In genomic region chr2:181580131-181580772, GRCm38 (mm10) we compare ENCODE assay signal across 8 mouse cellular contexts. TPM values are rescaled to one million over a fixed set of nuclear protein-coding genes. Genes with fewer than 3 reads are reported as not detected.
A peak's percentile ranks its signal among the peaks of the same experiment; 100 is the strongest.
DNase-seq lines count a peak whose midpoint lies in the region; ATAC-seq and TF ChIP-seq lines count a peak whose summit lies in the region.

No protein-coding gene starts in this region.

- 74% methylated on average over 5 of the region's 5 CpGs for WGBS in liver, adult 2 months
- WGBS in limb, embryonic 10.5 days = 76% methylated on average over 5 of the region's 5 CpGs
- WGBS in neural tube, embryonic 15.5 days = 80% methylated on average over 5 of the region's 5 CpGs

- no peak for TF ChIP-seq CTCF in liver, adult 2 months (IDR thresholded peaks at IDR 0.05; ENCODE audit: low read depth, low read length)
- no peak for TF ChIP-seq CTCF in embryonic fibroblast, embryonic 13.5 days (IDR thresholded peaks at IDR 0.05; ENCODE audit: borderline replicate concordance, insufficient read depth, low read length)

- no peak for ATAC-seq in neural tube, embryonic 15.5 days (ENCODE audit: low FRiP score)

- H3K4me1 ChIP-seq in liver, adult 2 months (ENCODE audit: control insufficient read depth, insufficient read depth, low read length) = peaks cover 16% of the 10 kb centered on the region; the same call in 1 of the 2 replicates
- 0 out of 2 replicates have a peak, but pooled peaks cover 5% of the 10 kb centered on the region for H3K4me1 ChIP-seq in embryonic fibroblast, embryonic 13.5 days (ENCODE audit: control insufficient read depth, insufficient read depth, low read length)
- peaks cover 22% of the 10 kb centered on the region for H3K4me1 ChIP-seq in limb, embryonic 10.5 days
- peaks cover 57% of the 10 kb centered on the region for H3K4me1 ChIP-seq in neural tube, embryonic 15.5 days

- no peak for TF ChIP-seq POLR2A in liver, adult 2 months (IDR thresholded peaks at IDR 0.05; ENCODE audit: extremely low read depth, insufficient read depth, low read length)
- TF ChIP-seq POLR2A in embryonic fibroblast, embryonic 13.5 days (IDR thresholded peaks at IDR 0.05; ENCODE audit: low read depth, low read length) = no peak

- peak overlapping the region; percentile 91 for H3K4me2 ChIP-seq in neural tube, embryonic 15.5 days

- peak overlapping the region; percentile 85 for H3K4me3 ChIP-seq in liver, adult 2 months (ENCODE audit: insufficient read depth, low read depth, low read length)
- peak overlapping the region; percentile 51 for H3K4me3 ChIP-seq in embryonic fibroblast, embryonic 13.5 days (ENCODE audit: insufficient read depth, low read length)
- peak overlapping the region; percentile 85 for H3K4me3 ChIP-seq in limb, embryonic 10.5 days
- H3K4me3 ChIP-seq in neural tube, embryonic 15.5 days (replicated peaks) = peak overlapping the region; percentile 60

- H3K9me3 ChIP-seq in limb, embryonic 10.5 days (replicated peaks) = no peaks in the 10 kb centered on the region
- H3K9me3 ChIP-seq in neural tube, embryonic 15.5 days (replicated peaks) = no peaks in the 10 kb centered on the region

- peaks cover 13% of the 10 kb centered on the region; the same call in 1 of the 2 replicates for H3K79me2 ChIP-seq in liver, adult 2 months (ENCODE audit: control insufficient read depth, insufficient read depth, low read length)

- H3K9ac ChIP-seq in liver, adult 2 months (ENCODE audit: low read depth, low read length) = peak overlapping the region; percentile 55; the same call in 1 of the 2 replicates
- H3K9ac ChIP-seq in neural tube, embryonic 15.5 days (replicated peaks) = peak overlapping the region; percentile 86

- no peak for DNase-seq in liver, adult 2 months (ENCODE audit: extremely low read depth, low read depth, low spot score)
- no peak for DNase-seq in liver
- DNase-seq in limb, embryonic 10.5 days (ENCODE audit: low spot score) = peak; percentile 18
- no peak for DNase-seq in retina, embryonic 14.5 days (ENCODE audit: low spot score)
- no peak for DNase-seq in embryo, embryonic 10.5 days (ENCODE audit: low spot score)
- no peak for DNase-seq in right cerebral cortex, adult 18-20 months

- H3K27me3 ChIP-seq in liver, adult 2 months (ENCODE audit: control insufficient read depth, insufficient read depth, low read length) = no peaks in the 10 kb centered on the region
- no peaks in the 10 kb centered on the region for H3K27me3 ChIP-seq in limb, embryonic 10.5 days (ENCODE audit: low read depth, poor library complexity, severe bottlenecking)
- no peaks in the 10 kb centered on the region for H3K27me3 ChIP-seq in neural tube, embryonic 15.5 days (replicated peaks)

- H3K36me3 ChIP-seq in liver, adult 2 months (ENCODE audit: control insufficient read depth, insufficient read depth, low read length) = no peaks in the 10 kb centered on the region
- H3K36me3 ChIP-seq in limb, embryonic 10.5 days = peaks cover 23% of the 10 kb centered on the region
- H3K36me3 ChIP-seq in neural tube, embryonic 15.5 days = peaks cover 21% of the 10 kb centered on the region

- H3K27ac ChIP-seq in liver, adult 2 months (replicated peaks; ENCODE audit: insufficient read depth, low read depth, low read length) = peak overlapping the region; percentile 71; the same call in 1 of the 2 replicates
- peak overlapping the region; percentile 38 for H3K27ac ChIP-seq in embryonic fibroblast, embryonic 13.5 days (ENCODE audit: insufficient read depth, low read length)
- peak overlapping the region; percentile 92 for H3K27ac ChIP-seq in limb, embryonic 10.5 days
- peak overlapping the region; percentile 91 for H3K27ac ChIP-seq in neural tube, embryonic 15.5 days (replicated peaks)

RNA-seq across cellular contexts. Expression of gene Uckl1, which starts 4.4 kb away (rescaled TPM):
- total RNA-seq in liver, adult 2 months (2014; rRNA removed) = 28.1 and 30.9 TPM in 2 replicates
- 49.1 and 90.1 TPM in 2 replicates for polyA plus RNA-seq in liver, adult 2 months (2012; rRNA removed)
- 62.0 and 65.1 TPM in 2 replicates for polyA plus RNA-seq in embryonic fibroblast, embryonic 13.5 days (2011; ENCODE audit: insufficient read length, low read depth, missing spikeins)
- 36.6 and 44.1 TPM in 2 replicates for polyA plus RNA-seq in limb, embryonic 10.5 days (2016; fragmentation: Nextera tagmentation; extraction: Ambion mirVana)
- 65.6 and 66.7 TPM in 2 replicates for polyA plus RNA-seq in neural tube, embryonic 15.5 days (2015; fragmentation: Nextera tagmentation; extraction: Ambion mirVana)

RNA-seq across cellular contexts. Expression of gene Prpf6, which starts 11.4 kb away (rescaled TPM):
- 24.3 and 27.3 TPM in 2 replicates for total RNA-seq in liver, adult 2 months (2014; rRNA removed)
- 11.1 and 13.4 TPM in 2 replicates for polyA plus RNA-seq in liver, adult 2 months (2012; rRNA removed)
- polyA plus RNA-seq in embryonic fibroblast, embryonic 13.5 days (2011; ENCODE audit: insufficient read length, low read depth, missing spikeins) = 55.9 and 59.4 TPM in 2 replicates
- polyA plus RNA-seq in limb, embryonic 10.5 days (2016; fragmentation: Nextera tagmentation; extraction: Ambion mirVana) = 79.4 and 80.5 TPM in 2 replicates
- 58.2 and 61.1 TPM in 2 replicates for polyA plus RNA-seq in neural tube, embryonic 15.5 days (2015; fragmentation: Nextera tagmentation; extraction: Ambion mirVana)

RNA-seq across cellular contexts. Expression of gene Zfp512b, which starts 12.4 kb away (rescaled TPM):
- total RNA-seq in liver, adult 2 months (2014; rRNA removed) = 9.5 and 15.1 TPM in 2 replicates
- 16.9 and 28.0 TPM in 2 replicates for polyA plus RNA-seq in liver, adult 2 months (2012; rRNA removed)
- 31.8 and 41.0 TPM in 2 replicates for polyA plus RNA-seq in embryonic fibroblast, embryonic 13.5 days (2011; ENCODE audit: insufficient read length, low read depth, missing spikeins)
- 37.5 and 57.7 TPM in 2 replicates for polyA plus RNA-seq in limb, embryonic 10.5 days (2016; fragmentation: Nextera tagmentation; extraction: Ambion mirVana)
- polyA plus RNA-seq in neural tube, embryonic 15.5 days (2015; fragmentation: Nextera tagmentation; extraction: Ambion mirVana) = 68.1 and 87.0 TPM in 2 replicates

RNA-seq across cellular contexts. Expression of gene Samd10, which starts 18.8 kb away (rescaled TPM):
- 0.54 and 0.55 TPM in 2 replicates for total RNA-seq in liver, adult 2 months (2014; rRNA removed)
- 2.2 and 4.6 TPM in 2 replicates for polyA plus RNA-seq in liver, adult 2 months (2012; rRNA removed)
- 3.6 and 3.7 TPM in 2 replicates for polyA plus RNA-seq in embryonic fibroblast, embryonic 13.5 days (2011; ENCODE audit: insufficient read length, low read depth, missing spikeins)
- 12.0 and 17.2 TPM in 2 replicates for polyA plus RNA-seq in limb, embryonic 10.5 days (2016; fragmentation: Nextera tagmentation; extraction: Ambion mirVana)
- polyA plus RNA-seq in neural tube, embryonic 15.5 days (2015; fragmentation: Nextera tagmentation; extraction: Ambion mirVana) = 164 and 191 TPM in 2 replicates

RNA-seq across cellular contexts. Expression of gene Dnajc5, which starts 60.0 kb away (rescaled TPM):
- 20.2 and 23.8 TPM in 2 replicates for total RNA-seq in liver, adult 2 months (2014; rRNA removed)
- polyA plus RNA-seq in liver, adult 2 months (2012; rRNA removed) = 28.6 and 30.7 TPM in 2 replicates
- 86.7 and 97.4 TPM in 2 replicates for polyA plus RNA-seq in embryonic fibroblast, embryonic 13.5 days (2011; ENCODE audit: insufficient read length, low read depth, missing spikeins)
- 86.6 and 97.6 TPM in 2 replicates for polyA plus RNA-seq in limb, embryonic 10.5 days (2016; fragmentation: Nextera tagmentation; extraction: Ambion mirVana)
- polyA plus RNA-seq in neural tube, embryonic 15.5 days (2015; fragmentation: Nextera tagmentation; extraction: Ambion mirVana) = 242 and 263 TPM in 2 replicates

Comparison
In these comparisons a context has a peak if more than half of its experiments do, and no peak if none do; other contexts are left out.
1. H3K27ac ChIP-seq: peak in every context shown above with its lines; median percentile 92 in limb, embryonic 10.5 days; 91 in neural tube, embryonic 15.5 days; 71 in liver, adult 2 months; 38 in embryonic fibroblast, embryonic 13.5 days.